Comparison of ENCODE assay signal across 8 mouse cellular contexts in the genomic region with DNA sequence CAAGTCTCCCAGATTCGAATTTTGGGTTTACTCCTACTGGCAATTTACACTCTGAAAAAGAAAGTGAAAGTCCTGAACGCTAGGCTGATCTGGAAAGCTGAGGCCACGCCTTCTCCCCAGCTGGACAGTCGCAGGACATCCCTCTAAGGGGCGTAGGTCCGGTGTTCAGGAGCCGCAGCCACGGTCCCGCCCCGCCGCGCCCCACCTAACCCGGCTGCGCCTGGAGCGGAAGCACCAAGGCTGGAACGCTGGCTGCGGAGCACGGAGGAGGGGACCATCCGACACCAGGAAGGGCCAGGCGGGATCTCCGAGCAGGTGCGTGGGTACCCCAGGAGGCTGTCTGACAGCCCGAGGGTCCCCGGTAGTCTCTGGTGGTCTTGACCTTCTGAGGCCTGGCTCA. TPM values are rescaled to one million over a fixed set of nuclear protein-coding genes. Genes with fewer than 3 reads are reported as not detected.
DNase-seq lines count a peak whose midpoint lies in the region; ATAC-seq and TF ChIP-seq lines count a peak whose summit lies in the region.

A gene (minus strand): TSS at position 10 of the 400 bp plus-strand sequence.
A gene (plus strand): TSS at position 204 of the 400 bp plus-strand sequence.

- TF ChIP-seq CTCF in heart, postnatal 0 days (IDR thresholded peaks at IDR 0.05; ENCODE audit: low read depth) = no peak
- peak; percentile 22; the same call in 1 of the 2 replicates for TF ChIP-seq CTCF in liver, postnatal 0 days (IDR thresholded peaks at IDR 0.05; ENCODE audit: low read depth)

- WGBS in forebrain, embryonic 11.5 days = 3% methylated on average over 24 of the region's 24 CpGs
- 0% methylated on average over 23 of the region's 24 CpGs for WGBS in heart, postnatal 0 days
- 1% methylated on average over 24 of the region's 24 CpGs for WGBS in liver, postnatal 0 days (ENCODE audit: insufficient replicate concordance)
- under 1% methylated on average over 24 of the region's 24 CpGs for WGBS in neural tube, embryonic 13.5 days

- peak; percentile 48 to 56 for DNase-seq in CD8-positive naive resting alpha-beta T cell, adult 2 months (ENCODE audit: low read depth in 2 of 2, low spot score in 2 of 2)
- DNase-seq in c-Kit-positive CD71-positive TER-119-negative erythroid progenitor cells, embryonic 14.5 days (ENCODE audit: low read depth) = peak; percentile 82
- DNase-seq in forebrain, embryonic 11.5 days (ENCODE audit: low spot score) = peak; percentile 75
- DNase-seq in heart, postnatal 0 days (ENCODE audit: low spot score) = peak; percentile 90
- DNase-seq in kidney, postnatal 4 days = peak; percentile 88 to 94
- peak; percentile 93 for DNase-seq in liver, postnatal 0 days
- peak; percentile 91 for DNase-seq in testis, postnatal 10 days (ENCODE audit: low spot score)

- ATAC-seq in forebrain, embryonic 11.5 days (replicated peaks; ENCODE audit: low FRiP score) = no peak
- ATAC-seq in heart, postnatal 0 days (ENCODE audit: insufficient read depth, low read depth) = peak; percentile 88
- ATAC-seq in liver, postnatal 0 days = peak; percentile 83
- ATAC-seq in neural tube, embryonic 13.5 days (ENCODE audit: low read depth) = no peak

- H3K27me3 ChIP-seq in forebrain, embryonic 11.5 days (ENCODE audit: control insufficient read depth, insufficient read depth, low read length) = no peaks in the 10 kb centered on the region
- H3K27me3 ChIP-seq in heart, postnatal 0 days (ENCODE audit: control insufficient read depth, insufficient read depth, low read length) = no peaks in the 10 kb centered on the region
- H3K27me3 ChIP-seq in liver, postnatal 0 days (ENCODE audit: insufficient read depth, low read length) = no peaks in the 10 kb centered on the region
- no peaks in the 10 kb centered on the region for H3K27me3 ChIP-seq in neural tube, embryonic 13.5 days

- H3K27ac ChIP-seq in forebrain, embryonic 11.5 days (ENCODE audit: low read depth, low read length) = no peak within 1 kb of the TSS
- H3K27ac ChIP-seq in heart, postnatal 0 days (ENCODE audit: low read depth) = peak within 1 kb of the TSS; percentile 80
- peak within 1 kb of the TSS; percentile 66 for H3K27ac ChIP-seq in liver, postnatal 0 days (ENCODE audit: low read depth)
- no peak within 1 kb of the TSS for H3K27ac ChIP-seq in neural tube, embryonic 13.5 days (replicated peaks)

- peak within 1 kb of the TSS; percentile 53 for H3K9ac ChIP-seq in forebrain, embryonic 11.5 days (ENCODE audit: low read length)
- peak within 1 kb of the TSS; percentile 67 for H3K9ac ChIP-seq in heart, postnatal 0 days (replicated peaks; ENCODE audit: low read depth, low read length)
- H3K9ac ChIP-seq in liver, postnatal 0 days (replicated peaks) = peak within 1 kb of the TSS; percentile 63
- H3K9ac ChIP-seq in neural tube, embryonic 13.5 days = peak within 1 kb of the TSS; percentile 74

- no peaks in the 10 kb centered on the region for H3K9me3 ChIP-seq in forebrain, embryonic 11.5 days (ENCODE audit: control insufficient read depth, low read length)
- no peaks in the 10 kb centered on the region for H3K9me3 ChIP-seq in heart, postnatal 0 days (replicated peaks; ENCODE audit: control insufficient read depth, low read length)
- no peaks in the 10 kb centered on the region for H3K9me3 ChIP-seq in liver, postnatal 0 days (ENCODE audit: low read length)
- no peaks in the 10 kb centered on the region for H3K9me3 ChIP-seq in neural tube, embryonic 13.5 days

- peak within 1 kb of the TSS; percentile 39 for H3K4me3 ChIP-seq in forebrain, embryonic 11.5 days (ENCODE audit: low read depth, low read length)
- H3K4me3 ChIP-seq in heart, postnatal 0 days (ENCODE audit: low read depth, low read length) = peak within 1 kb of the TSS; percentile 75
- H3K4me3 ChIP-seq in liver, postnatal 0 days (ENCODE audit: low read depth, low read length) = peak within 1 kb of the TSS; percentile 64
- H3K4me3 ChIP-seq in neural tube, embryonic 13.5 days = peak within 1 kb of the TSS; percentile 46

- H3K4me2 ChIP-seq in forebrain, embryonic 11.5 days (ENCODE audit: low read depth, low read length, severe bottlenecking) = peak within 1 kb of the TSS; percentile 79
- peak within 1 kb of the TSS; percentile 64 for H3K4me2 ChIP-seq in heart, postnatal 0 days (ENCODE audit: low read depth, low read length)
- peak within 1 kb of the TSS; percentile 76 for H3K4me2 ChIP-seq in liver, postnatal 0 days (ENCODE audit: low read depth, low read length)
- H3K4me2 ChIP-seq in neural tube, embryonic 13.5 days = peak within 1 kb of the TSS; percentile 62

- H3K4me1 ChIP-seq in forebrain, embryonic 11.5 days (replicated peaks; ENCODE audit: control insufficient read depth, insufficient read depth, low read length) = no peaks in the 10 kb centered on the region
- peaks cover 8% of the 10 kb centered on the region for H3K4me1 ChIP-seq in heart, postnatal 0 days (ENCODE audit: control insufficient read depth, insufficient read depth)
- H3K4me1 ChIP-seq in liver, postnatal 0 days (ENCODE audit: insufficient read depth) = peaks cover 18% of the 10 kb centered on the region
- peaks cover 24% of the 10 kb centered on the region for H3K4me1 ChIP-seq in neural tube, embryonic 13.5 days (replicated peaks)

- TF ChIP-seq EP300 in heart, postnatal 0 days (IDR thresholded peaks at IDR 0.05; ENCODE audit: low read depth) = peak; percentile 20; the same call in 1 of the 2 replicates
- TF ChIP-seq EP300 in liver, postnatal 0 days (IDR thresholded peaks at IDR 0.05; ENCODE audit: low read depth) = no peak

- H3K36me3 ChIP-seq in forebrain, embryonic 11.5 days (ENCODE audit: control insufficient read depth, insufficient read depth, low read length) = no peaks in the 10 kb centered on the region
- H3K36me3 ChIP-seq in heart, postnatal 0 days (replicated peaks; ENCODE audit: control insufficient read depth, insufficient read depth, low read length) = peaks cover 14% of the 10 kb centered on the region
- H3K36me3 ChIP-seq in liver, postnatal 0 days (replicated peaks; ENCODE audit: insufficient read depth, low read length) = no peaks in the 10 kb centered on the region
- no peaks in the 10 kb centered on the region for H3K36me3 ChIP-seq in neural tube, embryonic 13.5 days

RNA-seq across cellular contexts. Expression of the first gene that starts in this region (rescaled TPM):
- 25.6 and 28.6 TPM in 2 replicates for polyA plus RNA-seq in forebrain, embryonic 11.5 days (2014; fragmentation: Nextera tagmentation; extraction: Ambion mirVana)
- total RNA-seq in heart, postnatal 0 days (2014; rRNA removed; ENCODE audit: low replicate concordance) = 3.2 and 14.3 TPM in 2 replicates
- polyA plus RNA-seq in heart, postnatal 0 days (2015; fragmentation: Nextera tagmentation; extraction: Ambion mirVana) = 2.5 and 2.8 TPM in 2 replicates
- 2.0 and 2.1 TPM in 2 replicates for polyA plus RNA-seq in liver, postnatal 0 days (2015; fragmentation: Nextera tagmentation; extraction: Ambion mirVana)
- polyA plus RNA-seq in neural tube, embryonic 13.5 days (2015; fragmentation: Nextera tagmentation; extraction: Ambion mirVana) = 6.0 and 10.3 TPM in 2 replicates

RNA-seq across cellular contexts. Expression of the second gene that starts in this region (rescaled TPM):
- polyA plus RNA-seq in forebrain, embryonic 11.5 days (2014; fragmentation: Nextera tagmentation; extraction: Ambion mirVana) = 1.1 and 2.3 TPM in 2 replicates
- total RNA-seq in heart, postnatal 0 days (2014; rRNA removed; ENCODE audit: low replicate concordance) = 7.3 and 12.3 TPM in 2 replicates
- 9.8 and 10.1 TPM in 2 replicates for polyA plus RNA-seq in heart, postnatal 0 days (2015; fragmentation: Nextera tagmentation; extraction: Ambion mirVana)
- 3.3 and 3.5 TPM in 2 replicates for polyA plus RNA-seq in liver, postnatal 0 days (2015; fragmentation: Nextera tagmentation; extraction: Ambion mirVana)
- 1.1 and 1.9 TPM in 2 replicates for polyA plus RNA-seq in neural tube, embryonic 13.5 days (2015; fragmentation: Nextera tagmentation; extraction: Ambion mirVana)

Comparison
In these comparisons a context has a peak if more than half of its experiments do, and no peak if none do; other contexts are left out.
1. ATAC-seq: peak in heart, postnatal 0 days (single experiment) and liver, postnatal 0 days (single experiment); none in forebrain, embryonic 11.5 days (single experiment) and neural tube, embryonic 13.5 days (single experiment).
2. H3K27ac ChIP-seq: peak in heart, postnatal 0 days (single experiment) and liver, postnatal 0 days (single experiment); none in forebrain, embryonic 11.5 days (single experiment) and neural tube, embryonic 13.5 days (single experiment).
3. Peak in every context shown above with its lines, with median percentiles within 50 percentile points of each other: DNase-seq, H3K4me2 ChIP-seq, H3K4me3 ChIP-seq and H3K9ac ChIP-seq.